Mouse (Mus musculus): Measurements from ENCODE around the gene Sptbn4. TPM values are rescaled to one million over a fixed set of nuclear protein-coding genes. Genes with fewer than 3 reads are reported as not detected.

Gene Sptbn4
- total RNA-seq, 1 experiment = 9.1 TPM

DNA sequence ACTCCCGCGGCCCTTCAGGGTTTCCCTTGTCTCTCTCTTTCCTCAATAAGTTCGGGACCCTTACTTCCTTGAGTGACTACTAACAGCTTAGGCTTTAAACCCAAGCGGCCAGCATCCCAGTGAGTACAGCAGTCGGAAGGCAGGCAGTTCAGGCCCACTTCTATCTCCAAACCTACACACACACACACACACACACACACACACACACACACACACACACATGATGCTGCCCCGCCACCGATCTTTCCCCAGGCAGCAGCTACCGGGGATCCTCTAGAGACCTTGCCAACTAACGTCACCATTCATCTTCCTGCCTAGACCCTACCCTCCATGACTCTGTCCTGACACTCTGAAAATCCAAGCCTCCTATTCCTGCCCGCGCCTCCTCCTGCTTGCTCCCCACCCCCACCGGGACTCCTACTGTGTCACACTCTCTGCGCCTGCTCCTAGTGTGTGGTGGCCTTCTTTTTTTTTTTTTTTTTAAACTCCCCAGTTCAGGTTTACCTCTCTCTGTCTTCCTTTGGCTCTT, 40.3 kb upstream of the Sptbn4 start:
- no peaks in the 10 kb centered on the region for H3K9me3 ChIP-seq (ENCODE audit: control insufficient read depth, insufficient read depth, low read depth, low read length)
- DNase-seq (ENCODE audit: low read depth, low spot score) = no peak
- H3K4me1 ChIP-seq (ENCODE audit: control insufficient read depth in 2 of 2, insufficient read depth in 2 of 2, low read length in 2 of 2, poor library complexity in 1 of 2) = peaks cover 1 to 25% of the 10 kb centered on the region in 2 experiments; a peak in 3 of 4 replicates
- in situ Hi-C loops (cut with MboI; ENCODE audit: low sequenced_read_pairs in 2 of 2, unreplicated experiment in 2 of 2) = no loop called here
- peak overlapping the region; percentile 89 for H3K9ac ChIP-seq (ENCODE audit: insufficient read depth, low read depth, low read length, poor library complexity, severe bottlenecking)
- TF ChIP-seq HCFC1 (IDR thresholded peaks at IDR 0.05; ENCODE audit: borderline replicate concordance, insufficient read depth, low read length) (no peak), ZNF384 (IDR thresholded peaks at IDR 0.05; ENCODE audit: low read depth, low read length) (peak; percentile 65)
- peak overlapping the region; percentile 90; the same call in 1 of the 2 replicates for H3K27ac ChIP-seq (ENCODE audit: insufficient read depth, low read depth, low read length, poor library complexity, severe bottlenecking)
- peak overlapping the region; percentile 84 to 91 for H3K4me3 ChIP-seq (ENCODE audit: insufficient read depth in 1 of 2, low read depth in 1 of 2, low read length in 2 of 2, poor library complexity in 1 of 2, severe bottlenecking in 1 of 2)
- peaks cover 8% of the 10 kb centered on the region for H3K36me3 ChIP-seq (ENCODE audit: control insufficient read depth, insufficient read depth, low read length, poor library complexity, severe bottlenecking)

DNA sequence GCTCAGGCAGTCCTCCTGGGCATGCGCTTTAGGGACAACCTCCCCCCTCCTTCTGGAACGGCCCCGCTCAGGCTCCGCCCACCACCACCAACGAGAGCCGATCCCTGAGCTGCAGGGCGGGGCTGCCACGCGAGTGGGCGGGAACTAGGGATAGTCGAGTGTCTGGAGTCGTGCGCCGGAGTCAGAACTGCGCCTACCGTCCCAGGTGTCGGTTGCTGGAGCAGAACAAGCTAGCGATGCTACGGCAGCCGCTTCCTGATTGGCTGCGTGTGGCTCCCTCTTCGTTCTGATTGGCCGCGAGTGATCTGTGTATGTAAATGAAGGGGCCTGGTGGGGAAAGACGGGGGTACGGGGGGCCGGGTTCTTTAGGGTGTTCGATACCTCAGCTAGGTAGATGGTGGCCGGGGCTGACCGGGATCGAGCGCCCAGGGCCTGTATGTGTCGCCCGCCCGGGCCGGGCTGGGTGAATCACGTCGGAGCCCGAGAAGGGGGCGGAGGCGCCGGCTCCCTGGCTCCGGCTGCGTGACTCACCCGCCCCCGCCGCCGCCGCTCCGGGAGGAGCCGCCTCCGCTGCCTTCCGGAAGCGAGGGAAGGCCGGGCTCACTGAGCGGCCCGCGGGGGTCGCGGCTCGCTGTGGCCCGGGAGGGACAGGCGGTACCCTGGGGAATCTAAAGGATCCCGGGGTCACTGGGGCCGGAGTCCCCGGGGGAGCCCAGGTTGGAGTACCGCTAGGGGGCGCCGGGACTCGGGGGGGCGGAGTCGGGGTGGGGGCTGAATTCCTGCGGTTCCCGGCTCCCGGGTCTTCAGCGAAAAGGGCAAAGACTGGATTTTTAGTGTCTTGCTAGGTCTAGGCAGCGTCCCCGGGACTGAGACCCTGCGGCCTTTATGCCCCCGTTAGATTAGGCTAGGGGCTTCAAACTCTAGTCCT, 39.5 kb upstream of the Sptbn4 start, which contains the start of gene Sertad1:
Gene Sertad1, plus strand, starts transcription at position 141 of the 928 bp plus-strand sequence.
- H3K9me3 ChIP-seq (ENCODE audit: control insufficient read depth, insufficient read depth, low read depth, low read length) = no peaks in the 10 kb centered on the region
- peak within 1 kb of the TSS; percentile 90 for H3K27ac ChIP-seq (ENCODE audit: insufficient read depth, low read depth, low read length, poor library complexity, severe bottlenecking)
- peak; percentile 99 for DNase-seq (ENCODE audit: low read depth, low spot score)
- H3K9ac ChIP-seq (ENCODE audit: insufficient read depth, low read depth, low read length, poor library complexity, severe bottlenecking) = peak within 1 kb of the TSS; percentile 89
- H3K36me3 ChIP-seq (ENCODE audit: control insufficient read depth, insufficient read depth, low read length, poor library complexity, severe bottlenecking) = peaks cover 8% of the 10 kb centered on the region
- peak within 1 kb of the TSS; percentile 84 to 91 for H3K4me3 ChIP-seq (ENCODE audit: insufficient read depth in 1 of 2, low read depth in 1 of 2, low read length in 2 of 2, poor library complexity in 1 of 2, severe bottlenecking in 1 of 2)
- in situ Hi-C loops (cut with MboI; ENCODE audit: low sequenced_read_pairs in 2 of 2, unreplicated experiment in 2 of 2) = no loop called here
- peak; percentile 68; the same call in 1 of the 2 replicates for TF ChIP-seq CHD2 (IDR thresholded peaks at IDR 0.05; ENCODE audit: low read depth, low read length)
- no peak for TF ChIP-seq ZC3H11A (IDR thresholded peaks at IDR 0.05; ENCODE audit: borderline replicate concordance, low read depth, low read length)
- no peak for TF ChIP-seq MAFK (IDR thresholded peaks at IDR 0.05; ENCODE audit: insufficient read depth, low read depth, low read length)
- TF ChIP-seq HCFC1 (IDR thresholded peaks at IDR 0.05; ENCODE audit: borderline replicate concordance, insufficient read depth, low read length) = peak; percentile 66; the same call in 1 of the 2 replicates
- H3K4me1 ChIP-seq (ENCODE audit: control insufficient read depth in 2 of 2, insufficient read depth in 2 of 2, low read length in 2 of 2, poor library complexity in 1 of 2) = peaks cover 2 to 26% of the 10 kb centered on the region in 2 experiments; a peak in 3 of 4 replicates

DNA sequence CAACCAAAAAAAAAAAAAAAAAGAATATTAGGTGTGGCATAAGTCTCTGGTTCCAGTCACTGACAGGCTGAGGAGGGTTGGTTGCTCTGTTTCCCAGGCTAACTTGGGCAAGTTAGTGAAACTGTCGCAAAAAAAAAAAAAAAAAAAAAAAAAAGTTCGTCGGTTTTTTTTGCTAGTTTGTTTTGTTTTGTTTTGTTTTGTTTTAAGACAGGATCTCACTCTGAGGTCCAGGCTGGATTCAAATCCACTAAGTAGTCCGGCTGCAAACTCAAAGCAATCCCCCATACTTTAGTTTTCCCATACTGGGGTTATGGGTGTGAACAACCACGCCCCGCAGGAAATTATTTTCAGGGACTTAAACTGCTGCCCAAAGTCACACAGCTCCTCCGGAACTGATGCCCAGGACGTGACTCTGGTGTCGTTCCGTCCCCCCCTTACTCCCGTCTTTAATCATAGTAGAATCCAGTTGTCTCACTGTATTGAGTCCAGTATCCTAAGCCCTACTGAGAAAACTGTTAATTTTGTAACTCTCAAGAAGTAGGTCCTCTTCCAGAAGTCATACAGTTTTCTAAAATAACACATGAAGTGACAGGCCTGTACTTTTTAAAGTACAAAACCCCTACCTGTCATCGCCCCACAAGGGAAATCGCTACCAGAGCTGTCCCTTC, 38.8 kb upstream of the Sptbn4 start:
- H3K27ac ChIP-seq (ENCODE audit: insufficient read depth, low read depth, low read length, poor library complexity, severe bottlenecking) = no peak overlapping the region
- H3K4me3 ChIP-seq (ENCODE audit: insufficient read depth in 1 of 2, low read depth in 1 of 2, low read length in 2 of 2, poor library complexity in 1 of 2, severe bottlenecking in 1 of 2) = peak overlapping the region; percentile 4 to 67; a peak in 2 of 4 replicates
- no peaks in the 10 kb centered on the region for H3K9me3 ChIP-seq (ENCODE audit: control insufficient read depth, insufficient read depth, low read depth, low read length)
- no peak overlapping the region for H3K9ac ChIP-seq (ENCODE audit: insufficient read depth, low read depth, low read length, poor library complexity, severe bottlenecking)
- peaks cover 8% of the 10 kb centered on the region for H3K36me3 ChIP-seq (ENCODE audit: control insufficient read depth, insufficient read depth, low read length, poor library complexity, severe bottlenecking)
- TF ChIP-seq ZNF384 (IDR thresholded peaks at IDR 0.05; ENCODE audit: low read depth, low read length) = peak; percentile 89
- TF ChIP-seq HCFC1 (IDR thresholded peaks at IDR 0.05; ENCODE audit: borderline replicate concordance, insufficient read depth, low read length) = no peak
- H3K4me1 ChIP-seq (ENCODE audit: control insufficient read depth in 2 of 2, insufficient read depth in 2 of 2, low read length in 2 of 2, poor library complexity in 1 of 2) = peaks cover 6 to 23% of the 10 kb centered on the region in 2 experiments; a peak in 3 of 4 replicates
- in situ Hi-C loops (cut with MboI; ENCODE audit: low sequenced_read_pairs in 2 of 2, unreplicated experiment in 2 of 2) = no loop called here
- no peak for DNase-seq (ENCODE audit: low read depth, low spot score)

DNA sequence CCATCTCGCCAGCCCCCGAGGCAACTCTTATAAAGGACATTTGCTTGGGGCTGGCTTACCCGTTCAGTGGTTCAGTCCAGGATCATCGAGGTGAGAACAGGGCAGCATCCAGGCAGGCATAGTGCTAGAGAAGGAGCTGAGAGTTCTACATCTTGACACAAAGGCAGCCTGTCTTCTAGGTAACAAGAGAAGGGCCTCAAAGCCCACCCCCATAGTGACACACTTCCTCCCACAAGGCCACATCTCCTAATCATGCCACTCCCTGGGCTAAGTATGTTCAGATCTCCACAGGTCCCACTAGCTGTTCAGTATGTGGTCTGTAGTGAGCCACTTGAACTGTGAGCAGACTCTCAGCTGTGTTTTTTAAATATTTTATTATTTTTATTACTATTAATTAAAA, 36.4 kb upstream of the Sptbn4 start:
- Histone ChIP-seq H3K4me1 (ENCODE audit: control insufficient read depth in 2 of 2, insufficient read depth in 2 of 2, low read length in 2 of 2, poor library complexity in 1 of 2) (peaks cover 6 to 12% of the 10 kb centered on the region in 2 experiments; a peak in 3 of 4 replicates), H3K36me3 (ENCODE audit: control insufficient read depth, insufficient read depth, low read length, poor library complexity, severe bottlenecking) (no peaks in the 10 kb centered on the region; the same call in 1 of the 2 replicates), H3K4me3 (ENCODE audit: insufficient read depth in 1 of 2, low read depth in 1 of 2, low read length in 2 of 2, poor library complexity in 1 of 2, severe bottlenecking in 1 of 2) (peak overlapping the region in 1 of 2 experiments; percentile 15; a peak in 1 of 4 replicates), H3K27ac (ENCODE audit: insufficient read depth, low read depth, low read length, poor library complexity, severe bottlenecking) (peak overlapping the region; percentile 51; the same call in 1 of the 2 replicates), H3K9ac (ENCODE audit: insufficient read depth, low read depth, low read length, poor library complexity, severe bottlenecking) (no peak overlapping the region), H3K9me3 (ENCODE audit: control insufficient read depth, insufficient read depth, low read depth, low read length) (no peaks in the 10 kb centered on the region)
- in situ Hi-C loops (cut with MboI; ENCODE audit: low sequenced_read_pairs in 2 of 2, unreplicated experiment in 2 of 2) = no loop called here
- TF ChIP-seq HCFC1 (IDR thresholded peaks at IDR 0.05; ENCODE audit: borderline replicate concordance, insufficient read depth, low read length) (no peak), CHD2 (IDR thresholded peaks at IDR 0.05; ENCODE audit: low read depth, low read length) (no peak), ZC3H11A (IDR thresholded peaks at IDR 0.05; ENCODE audit: borderline replicate concordance, low read depth, low read length) (no peak), MAFK (IDR thresholded peaks at IDR 0.05; ENCODE audit: insufficient read depth, low read depth, low read length) (no peak), ZNF384 (IDR thresholded peaks at IDR 0.05; ENCODE audit: low read depth, low read length) (no peak)
- no peak for DNase-seq (ENCODE audit: low read depth, low spot score)

All from ES-E14 (cell line).